Mouse (Mus musculus) limb, embryonic 15.5 days (tissue): Measurements from ENCODE around the gene Ssc5d. TPM values are rescaled to one million over a fixed set of nuclear protein-coding genes. Genes with fewer than 3 reads are reported as not detected.

Experiments used
- ATAC-seq: fragments of 200-750 bp; cut with Nextera tagmentation; 2 replicates; pipeline ENCODE4 v1.8.0; 2017; ENCODE audit warnings: low read depth, moderate TSS enrichment; ENCODE audit not compliant: insufficient number of reproducible peaks, low FRiP score, low TSS enrichment
- H3K27ac ChIP-seq: fragments of 300-500 bp; sonication (generic); 2 replicates; pipeline ENCODE4 v1.5.1; 2015; ENCODE audit warnings: moderate library complexity, mild to moderate bottlenecking, inconsistent platforms
- H3K27me3 ChIP-seq: fragments of 300-500 bp; sonication (generic); 2 replicates; pipeline ENCODE4 v1.6.1; 2015; ENCODE audit warnings: inconsistent platforms
- H3K36me3 ChIP-seq: fragments of 300-500 bp; sonication (generic); 2 replicates; pipeline ENCODE4 v1.6.1; 2015; ENCODE audit warnings: inconsistent platforms
- H3K4me1 ChIP-seq: fragments of 300-500 bp; sonication (generic); 2 replicates; pipeline ENCODE4 v1.6.1; 2015; ENCODE audit warnings: inconsistent platforms
- H3K4me2 ChIP-seq: fragments of 300-500 bp; sonication (generic); 2 replicates; pipeline ENCODE4 v1.6.1; 2015; ENCODE audit warnings: mild to moderate bottlenecking, inconsistent platforms
- H3K4me3 ChIP-seq: fragments of 300-500 bp; sonication (generic); 2 replicates; pipeline ENCODE4 v1.5.1; 2015; ENCODE audit warnings: mild to moderate bottlenecking, inconsistent platforms
- H3K9ac ChIP-seq: fragments of 300-500 bp; sonication (generic); 2 replicates; pipeline ENCODE4 v1.6.1; 2015; ENCODE audit warnings: inconsistent platforms
- H3K9me3 ChIP-seq: fragments of 300-500 bp; sonication (generic); 2 replicates; pipeline ENCODE4 v1.6.1; 2016; ENCODE audit warnings: inconsistent platforms
- WGBS: fragments of 180-500 bp; shearing (Covaris S2); methylation state at CpG from one replicate; pipeline ENCODE4 v1.1.7; 2015; 5-methylcytosine and 5-hydroxymethylcytosine counted together
- polyA plus RNA-seq: library from polyadenylated mRNA; unstranded; fragments of >200 nt; fragmentation: Nextera tagmentation; extraction: Ambion mirVana; gene quantifications from 2 replicates; pipeline ENCODE4 v1.2.1, GENCODE M21; 2015

The Ssc5d gene
- polyA plus RNA-seq, 1 experiment from 2014 or later: 15.6 TPM

- no peaks in the 10 kb centered on the region for H3K36me3 ChIP-seq
- no peak overlapping the region for H3K27ac ChIP-seq
- H3K4me2 ChIP-seq: no peak overlapping the region
- 78% methylated on average over 4 of the region's 4 CpGs for WGBS
- H3K4me1 ChIP-seq: no peaks in the 10 kb centered on the region
- no peak for ATAC-seq
- no peaks in the 10 kb centered on the region for H3K9me3 ChIP-seq
- H3K9ac ChIP-seq: no peak overlapping the region
- no peak overlapping the region for H3K4me3 ChIP-seq
- H3K27me3 ChIP-seq: no peaks in the 10 kb centered on the region
Observed at GRCm38 (mm10) chr7:4934160-4934914, 8.8 kb downstream of the Ssc5d start.

- no peak overlapping the region for H3K4me2 ChIP-seq
- H3K4me1 ChIP-seq: no peaks in the 10 kb centered on the region
- H3K9me3 ChIP-seq: no peaks in the 10 kb centered on the region
- ATAC-seq: no peak
- no peak overlapping the region for H3K27ac ChIP-seq
- no peaks in the 10 kb centered on the region for H3K27me3 ChIP-seq
- no peaks in the 10 kb centered on the region for H3K36me3 ChIP-seq
- 71% methylated on average over 10 of the region's 10 CpGs for WGBS
- no peak overlapping the region for H3K4me3 ChIP-seq
- H3K9ac ChIP-seq: no peak overlapping the region
Observed at GRCm38 (mm10) chr7:4936832-4937231, 11.2 kb downstream of the Ssc5d start.

GRCm38 (mm10) chr7:4937392-4937791 is 11.8 kb downstream of the Ssc5d start:
- Histone ChIP-seq H3K36me3 (no peaks in the 10 kb centered on the region), H3K9me3 (no peaks in the 10 kb centered on the region), H3K4me1 (no peaks in the 10 kb centered on the region), H3K27me3 (no peaks in the 10 kb centered on the region), H3K4me3 (no peak overlapping the region), H3K9ac (no peak overlapping the region), H3K27ac (no peak overlapping the region), H3K4me2 (no peak overlapping the region)
- WGBS: 65% methylated on average over 11 of the region's 11 CpGs
- ATAC-seq: no peak

GRCm38 (mm10) chr7:4938456-4938855 is 12.9 kb downstream of the Ssc5d start:
- ATAC-seq: no peak
- no peaks in the 10 kb centered on the region for H3K36me3 ChIP-seq

GRCm38 (mm10) chr7:4940068-4940479 is 14.5 kb downstream of the Ssc5d start:
- Histone ChIP-seq H3K4me3 (no peak overlapping the region), H3K9ac (no peak overlapping the region), H3K27me3 (no peaks in the 10 kb centered on the region), H3K4me2 (no peak overlapping the region), H3K36me3 (no peaks in the 10 kb centered on the region), H3K4me1 (peaks cover 5% of the 10 kb centered on the region; the same call in 1 of the 2 replicates), H3K27ac (no peak overlapping the region), H3K9me3 (no peaks in the 10 kb centered on the region)
- no peak for ATAC-seq
- WGBS: 14% methylated on average over 9 of the region's 9 CpGs

More at GRCm38 (mm10) chr7:4938456-4938855, 12.9 kb downstream of the Ssc5d start:
- Histone ChIP-seq H3K27ac (no peak overlapping the region), H3K4me1 (peaks cover 2% of the 10 kb centered on the region; the same call in 1 of the 2 replicates), H3K9ac (no peak overlapping the region), H3K4me3 (no peak overlapping the region), H3K27me3 (no peaks in the 10 kb centered on the region), H3K9me3 (no peaks in the 10 kb centered on the region), H3K4me2 (no peak overlapping the region)
- 26% methylated on average over 2 of the region's 2 CpGs for WGBS

GRCm38 (mm10) chr7:4942673-4943072 is 17.1 kb downstream of the Ssc5d start:
- H3K27ac ChIP-seq: no peak overlapping the region

GRCm38 (mm10) chr7:4943223-4943815 is 17.7 kb downstream of the Ssc5d start:
- H3K9me3 ChIP-seq: no peaks in the 10 kb centered on the region
- 20% methylated on average over 15 of the region's 15 CpGs for WGBS
- ATAC-seq: peak; percentile 70; the same call in 1 of the 2 replicates

More at GRCm38 (mm10) chr7:4942673-4943072, 17.1 kb downstream of the Ssc5d start:
- Histone ChIP-seq H3K27me3 (no peaks in the 10 kb centered on the region), H3K36me3 (no peaks in the 10 kb centered on the region), H3K9ac (no peak overlapping the region), H3K4me1 (peaks cover 5% of the 10 kb centered on the region; the same call in 1 of the 2 replicates), H3K4me3 (no peak overlapping the region), H3K4me2 (no peak overlapping the region), H3K9me3 (no peaks in the 10 kb centered on the region)
- ATAC-seq: no peak
- WGBS: 48% methylated on average over 5 of the region's 5 CpGs

GRCm38 (mm10) chr7:4947855-4948254 is 22.3 kb downstream of the Ssc5d start:
- Histone ChIP-seq H3K27me3 (no peaks in the 10 kb centered on the region), H3K9ac (no peak overlapping the region), H3K4me2 (no peak overlapping the region), H3K9me3 (no peaks in the 10 kb centered on the region), H3K27ac (no peak overlapping the region), H3K36me3 (no peaks in the 10 kb centered on the region), H3K4me1 (peaks cover 8% of the 10 kb centered on the region; the same call in 1 of the 2 replicates), H3K4me3 (no peak overlapping the region)
- ATAC-seq: no peak
- 20% methylated on average over 2 of the region's 2 CpGs for WGBS

More at GRCm38 (mm10) chr7:4943223-4943815, 17.7 kb downstream of the Ssc5d start:
- no peak overlapping the region for H3K27ac ChIP-seq
- no peak overlapping the region for H3K9ac ChIP-seq
- no peaks in the 10 kb centered on the region for H3K36me3 ChIP-seq
- peak overlapping the region; percentile 33 for H3K4me3 ChIP-seq
- H3K4me2 ChIP-seq: peak overlapping the region; percentile 48
- no peaks in the 10 kb centered on the region for H3K27me3 ChIP-seq
- H3K4me1 ChIP-seq: peaks cover 8% of the 10 kb centered on the region; the same call in 1 of the 2 replicates

GRCm38 (mm10) chr7:4948386-4948785 is 22.8 kb downstream of the Ssc5d start:
- Histone ChIP-seq H3K4me1 (peaks cover 8% of the 10 kb centered on the region; the same call in 1 of the 2 replicates), H3K4me3 (no peak overlapping the region), H3K4me2 (no peak overlapping the region), H3K36me3 (no peaks in the 10 kb centered on the region), H3K27me3 (no peaks in the 10 kb centered on the region), H3K27ac (no peak overlapping the region), H3K9me3 (no peaks in the 10 kb centered on the region), H3K9ac (no peak overlapping the region)
- WGBS: 64% methylated on average over 6 of the region's 6 CpGs
- ATAC-seq: no peak

GRCm38 (mm10) chr7:4950561-4951342 is 25.2 kb downstream of the Ssc5d start:
- Histone ChIP-seq H3K4me2 (no peak overlapping the region), H3K4me1 (0 out of 2 replicates have a peak, but pooled peaks cover 8% of the 10 kb centered on the region), H3K27me3 (no peaks in the 10 kb centered on the region), H3K27ac (no peak overlapping the region), H3K9me3 (no peaks in the 10 kb centered on the region), H3K9ac (no peak overlapping the region), H3K36me3 (no peaks in the 10 kb centered on the region), H3K4me3 (no peak overlapping the region)
- ATAC-seq: no peak
- 81% methylated on average over 19 of the region's 19 CpGs for WGBS

GRCm38 (mm10) chr7:4953815-4954445 is 28.3 kb downstream of the Ssc5d start:
- no peak; the same call in 1 of the 2 replicates for ATAC-seq
- H3K4me1 ChIP-seq: 0 out of 2 replicates have a peak, but pooled peaks cover 9% of the 10 kb centered on the region
- H3K4me3 ChIP-seq: no peak overlapping the region
- H3K4me2 ChIP-seq: no peak overlapping the region
- H3K9me3 ChIP-seq: no peaks in the 10 kb centered on the region
- no peak overlapping the region for H3K9ac ChIP-seq
- 22% methylated on average over 10 of the region's 10 CpGs for WGBS
- no peak overlapping the region for H3K27ac ChIP-seq
- H3K36me3 ChIP-seq: no peaks in the 10 kb centered on the region
- no peaks in the 10 kb centered on the region for H3K27me3 ChIP-seq
